Mouse (Mus musculus) bone marrow, adult 2 months (tissue): ENCODE data around the gene Lalba.

Source experiments
- CTCF ChIP-seq: fragments of 200-500 bp; IDR thresholded peaks from 2 replicates; pipeline ENCODE4 v1.5.1; 2011; ENCODE audit warnings: low read length, control low read depth; ENCODE audit not compliant: control insufficient read depth, insufficient read depth
- POLR2A ChIP-seq: fragments of 200-500 bp; IDR thresholded peaks from 2 replicates; pipeline ENCODE4 v1.6.1; 2011; ENCODE audit warnings: low read depth, mild to moderate bottlenecking, control low read depth, low read length, borderline replicate concordance; ENCODE audit not compliant: control insufficient read depth

DNA sequence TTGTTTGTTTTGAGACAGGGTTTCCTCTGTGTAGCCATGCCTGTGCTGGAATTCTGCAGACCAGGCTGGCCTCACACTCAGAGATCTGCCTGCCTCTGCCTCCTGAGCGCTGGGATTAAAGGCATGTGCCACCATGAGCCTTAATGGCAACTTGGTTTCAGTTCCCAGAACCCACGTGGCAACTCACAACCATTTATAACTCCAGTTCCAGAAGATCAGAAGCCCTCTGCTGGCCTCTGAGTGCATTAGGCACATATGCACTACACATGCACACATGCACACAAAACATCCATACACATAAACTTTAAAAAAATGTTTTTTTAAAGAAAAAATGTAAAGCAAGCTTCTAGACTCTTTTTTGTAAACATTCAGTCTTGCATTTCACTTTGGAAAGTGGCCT, 26.9 kb upstream of the Lalba start:
- TF ChIP-seq CTCF (no peak), POLR2A (no peak)
